Mouse (Mus musculus) hindbrain, embryonic 11.5 days (tissue): Measurements from ENCODE around the gene Elmo1. TPM values are rescaled to one million over a fixed set of nuclear protein-coding genes. Genes with fewer than 3 reads are reported as not detected.

ENCODE experiments used
- ATAC-seq: fragments of 200-750 bp; cut with Nextera tagmentation; 2 replicates; pipeline ENCODE4 v1.8.0; 2017; ENCODE audit warnings: mild to moderate bottlenecking, moderate TSS enrichment, moderate library complexity; ENCODE audit not compliant: low FRiP score
- DNase-seq: peaks from one replicate; pipeline ENCODE4 v3.0.0-alpha.2; 2015; ENCODE audit warnings: low spot score
- H3K27ac ChIP-seq: fragments of 300-500 bp; sonication (generic); 2 replicates; pipeline ENCODE4 v1.5.1; 2014; ENCODE audit warnings: mild to moderate bottlenecking, low read depth, low read length
- H3K27me3 ChIP-seq: fragments of 300-500 bp; sonication (generic); 2 replicates; pipeline ENCODE4 v1.6.1; 2014; ENCODE audit warnings: mild to moderate bottlenecking, low read length, moderate library complexity, mixed read lengths; ENCODE audit not compliant: control insufficient read depth, insufficient read depth
- H3K36me3 ChIP-seq: fragments of 300-500 bp; sonication (generic); 2 replicates; pipeline ENCODE4 v1.6.1; 2014; ENCODE audit warnings: mild to moderate bottlenecking, low read length, moderate library complexity, mixed read lengths; ENCODE audit not compliant: control insufficient read depth, insufficient read depth
- H3K4me1 ChIP-seq: fragments of 300-500 bp; sonication (generic); replicated peaks from 2 replicates; pipeline ENCODE4 v1.6.1; 2014; ENCODE audit warnings: low read length, mixed read lengths; ENCODE audit not compliant: control insufficient read depth, insufficient read depth
- H3K4me2 ChIP-seq: fragments of 300-500 bp; sonication (generic); replicated peaks from 2 replicates; pipeline ENCODE4 v1.6.1; 2014; ENCODE audit warnings: mild to moderate bottlenecking, low read depth, low read length
- H3K4me3 ChIP-seq: fragments of 300-500 bp; sonication (generic); 2 replicates; pipeline ENCODE4 v1.5.1; 2014; ENCODE audit warnings: low read depth, low read length
- H3K9ac ChIP-seq: fragments of 300-500 bp; sonication (generic); 2 replicates; pipeline ENCODE4 v1.6.1; 2014; ENCODE audit warnings: low read depth, low read length
- H3K9me3 ChIP-seq: fragments of 300-500 bp; sonication (generic); 2 replicates; pipeline ENCODE4 v1.6.1; 2016; ENCODE audit warnings: low read length; ENCODE audit not compliant: control insufficient read depth
- WGBS: fragments of 180-500 bp; shearing (Covaris S2); extraction: QIAGEN DNeasy Blood & Tissue Kit; methylation state at CpG from one replicate; pipeline ENCODE4 v1.1.7; 2014; 5-methylcytosine and 5-hydroxymethylcytosine counted together
- polyA plus RNA-seq: library from polyadenylated mRNA; unstranded; fragments of >200 nt; fragmentation: Nextera tagmentation; extraction: Ambion mirVana; gene quantifications from 2 replicates; pipeline ENCODE4 v1.2.1, GENCODE M21; 2014

Gene Elmo1
- polyA plus RNA-seq, 1 experiment from 2014 or later: 22.9 TPM

DNA sequence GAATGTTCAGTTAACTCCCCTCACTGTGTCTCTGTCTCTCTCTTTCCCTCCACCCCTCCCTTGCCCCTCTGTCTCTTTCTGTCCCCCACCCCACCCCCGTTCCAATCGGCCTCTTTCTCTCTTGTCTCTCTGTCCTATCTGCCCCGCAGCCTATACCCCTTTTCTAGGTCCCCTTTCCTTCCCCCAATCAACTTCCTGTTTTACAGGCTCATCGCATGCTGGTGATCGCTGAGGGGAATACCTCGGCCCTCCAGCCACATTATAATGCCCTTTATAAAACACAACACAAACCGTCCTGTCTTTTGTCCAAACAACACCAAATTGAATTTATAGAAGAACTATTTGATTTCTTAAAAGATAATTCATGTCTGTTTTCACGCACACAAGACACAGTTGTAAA, 40.7 kb upstream of the Elmo1 start:
- Histone ChIP-seq H3K27me3 (no peaks in the 10 kb centered on the region), H3K4me2 (no peak overlapping the region), H3K4me1 (no peaks in the 10 kb centered on the region), H3K4me3 (no peak overlapping the region), H3K27ac (no peak overlapping the region), H3K9ac (no peak overlapping the region), H3K36me3 (no peaks in the 10 kb centered on the region), H3K9me3 (no peaks in the 10 kb centered on the region)
- ATAC-seq (no peak), DNase-seq (no peak)
- WGBS: 70% methylated on average over 8 of the region's 8 CpGs

DNA sequence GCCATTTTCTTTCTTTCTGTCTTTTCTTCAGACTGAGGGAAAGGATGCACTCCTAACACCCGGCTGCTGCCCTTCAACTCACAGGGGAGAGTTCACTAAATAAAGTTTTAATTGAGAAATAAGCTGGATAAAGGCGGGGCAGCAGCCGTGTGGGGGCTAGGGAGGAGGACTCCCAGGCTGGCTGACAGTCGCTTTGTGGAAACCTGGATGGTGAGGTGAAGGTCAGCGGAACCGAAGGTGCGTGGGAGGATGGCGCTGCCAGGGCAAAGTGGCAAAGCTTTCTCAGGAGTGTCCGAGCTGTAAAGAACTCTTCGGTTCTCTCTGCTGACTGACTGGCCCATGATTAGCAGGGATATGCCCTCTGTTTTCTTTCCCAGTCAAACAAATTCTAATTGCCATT, 40.2 kb upstream of the Elmo1 start:
- no peak for ATAC-seq
- Histone ChIP-seq H3K9ac (no peak overlapping the region), H3K4me1 (no peaks in the 10 kb centered on the region), H3K36me3 (no peaks in the 10 kb centered on the region), H3K9me3 (no peaks in the 10 kb centered on the region), H3K27ac (no peak overlapping the region), H3K4me3 (no peak overlapping the region), H3K4me2 (no peak overlapping the region), H3K27me3 (no peaks in the 10 kb centered on the region)
- 89% methylated on average over 10 of the region's 10 CpGs for WGBS
- no peak for DNase-seq

DNA sequence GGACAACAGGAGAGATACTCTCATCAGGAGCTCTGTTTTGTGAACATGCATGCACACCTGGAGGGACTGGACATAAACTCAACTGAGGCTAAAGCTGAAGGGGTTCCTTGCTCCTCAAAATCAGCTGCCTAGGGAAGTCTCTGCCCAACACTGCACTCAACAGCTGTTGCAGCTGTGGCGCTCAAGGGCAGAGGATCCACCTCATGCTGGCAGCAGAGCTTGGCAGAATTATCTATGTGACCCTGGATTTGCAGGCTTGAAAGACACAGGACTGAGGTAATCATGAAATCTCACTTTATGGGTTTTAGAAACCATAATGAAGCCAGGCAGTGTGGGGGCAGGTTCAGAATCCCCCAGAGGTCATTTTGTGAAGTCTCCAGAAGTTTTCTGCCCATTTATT, 32.5 kb upstream of the Elmo1 start:
- DNase-seq (no peak), ATAC-seq (no peak)
- Histone ChIP-seq H3K36me3 (no peaks in the 10 kb centered on the region), H3K4me2 (no peak overlapping the region), H3K27me3 (no peaks in the 10 kb centered on the region), H3K4me1 (no peaks in the 10 kb centered on the region), H3K9ac (no peak overlapping the region), H3K4me3 (no peak overlapping the region), H3K27ac (no peak overlapping the region), H3K9me3 (no peaks in the 10 kb centered on the region)
- 92% methylated on average over 1 of the region's 1 CpGs for WGBS

DNA sequence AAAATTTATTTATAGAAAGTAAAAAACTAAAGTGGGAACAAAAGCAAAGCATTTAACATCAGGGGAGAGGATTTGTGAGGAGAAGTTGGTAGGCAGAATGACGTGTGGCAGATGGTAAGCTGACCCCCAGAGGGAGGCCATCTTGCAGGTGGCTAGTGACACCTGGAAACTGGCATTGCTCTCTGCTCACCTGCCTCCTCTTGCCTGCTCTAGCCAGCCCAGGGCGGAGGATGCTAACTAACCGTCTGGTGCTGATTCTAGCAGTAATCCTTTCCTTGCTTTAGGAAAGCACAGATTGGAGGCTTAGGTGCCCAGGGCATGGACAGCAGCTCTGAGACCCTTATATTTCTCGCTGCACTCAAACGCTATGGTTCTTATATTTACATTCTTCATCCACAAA, 29.4 kb upstream of the Elmo1 start:
- 81% methylated on average over 5 of the region's 5 CpGs for WGBS
- DNase-seq (no peak), ATAC-seq (no peak)
- no peaks in the 10 kb centered on the region for H3K9me3 ChIP-seq
- no peaks in the 10 kb centered on the region for H3K4me1 ChIP-seq
- H3K27me3 ChIP-seq: no peaks in the 10 kb centered on the region
- H3K9ac ChIP-seq: no peak overlapping the region
- H3K36me3 ChIP-seq: no peaks in the 10 kb centered on the region
- H3K27ac ChIP-seq: no peak overlapping the region
- no peak overlapping the region for H3K4me3 ChIP-seq
- H3K4me2 ChIP-seq: no peak overlapping the region

DNA sequence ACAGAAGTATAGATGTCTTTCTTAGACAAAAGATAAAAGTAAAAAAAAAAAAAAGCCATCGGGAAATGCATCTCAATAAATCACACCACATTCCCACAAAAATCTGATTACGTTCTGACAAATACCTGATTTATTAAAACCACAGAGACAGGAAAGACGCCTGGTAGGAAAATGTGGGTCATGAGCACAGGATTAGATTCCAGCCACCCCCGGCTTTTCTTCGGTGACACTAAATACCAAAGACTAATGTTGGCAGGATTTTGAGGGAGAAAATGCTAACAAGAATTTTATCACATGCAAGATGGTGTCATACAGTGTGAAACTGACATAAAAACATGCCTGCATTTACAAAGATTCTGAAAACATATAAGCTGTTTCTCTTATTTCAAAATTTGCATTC, 27.1 kb upstream of the Elmo1 start:
- 82% methylated on average over 5 of the region's 5 CpGs for WGBS
- no peak for ATAC-seq
- H3K9ac ChIP-seq: no peak overlapping the region

DNA sequence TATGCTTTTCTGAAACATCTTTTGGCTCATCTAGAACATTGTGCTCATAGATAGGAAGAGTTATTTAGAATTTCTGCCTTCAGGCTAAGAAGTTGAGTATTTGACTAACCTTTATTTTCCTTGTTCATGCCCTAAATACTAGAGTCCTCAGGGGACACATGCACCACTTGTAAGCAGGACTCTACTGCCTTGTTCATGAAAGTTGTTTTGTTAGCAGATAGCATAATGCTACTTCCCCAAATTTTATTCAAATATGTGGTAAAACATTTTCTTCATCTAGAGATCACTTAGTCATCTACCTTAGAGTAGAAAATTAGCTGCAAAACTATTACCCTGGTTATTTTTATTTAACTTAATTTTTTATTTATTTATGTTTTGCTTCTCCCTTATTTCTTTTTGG, 18.4 kb upstream of the Elmo1 start:
- DNase-seq (no peak), ATAC-seq (no peak)
- H3K4me2 ChIP-seq: no peak overlapping the region
- H3K9me3 ChIP-seq: no peaks in the 10 kb centered on the region
- no peak overlapping the region for H3K27ac ChIP-seq
- no peak overlapping the region for H3K9ac ChIP-seq
- H3K4me1 ChIP-seq: no peaks in the 10 kb centered on the region
- H3K4me3 ChIP-seq: no peak overlapping the region
- no peaks in the 10 kb centered on the region for H3K36me3 ChIP-seq
- H3K27me3 ChIP-seq: no peaks in the 10 kb centered on the region

More for the DNA sequence above, 27.1 kb upstream of the Elmo1 start:
- H3K4me3 ChIP-seq: no peak overlapping the region
- no peaks in the 10 kb centered on the region for H3K27me3 ChIP-seq
- no peaks in the 10 kb centered on the region for H3K9me3 ChIP-seq
- H3K4me2 ChIP-seq: no peak overlapping the region
- no peaks in the 10 kb centered on the region for H3K4me1 ChIP-seq
- H3K27ac ChIP-seq: no peak overlapping the region
- no peak for DNase-seq
- no peaks in the 10 kb centered on the region for H3K36me3 ChIP-seq

DNA sequence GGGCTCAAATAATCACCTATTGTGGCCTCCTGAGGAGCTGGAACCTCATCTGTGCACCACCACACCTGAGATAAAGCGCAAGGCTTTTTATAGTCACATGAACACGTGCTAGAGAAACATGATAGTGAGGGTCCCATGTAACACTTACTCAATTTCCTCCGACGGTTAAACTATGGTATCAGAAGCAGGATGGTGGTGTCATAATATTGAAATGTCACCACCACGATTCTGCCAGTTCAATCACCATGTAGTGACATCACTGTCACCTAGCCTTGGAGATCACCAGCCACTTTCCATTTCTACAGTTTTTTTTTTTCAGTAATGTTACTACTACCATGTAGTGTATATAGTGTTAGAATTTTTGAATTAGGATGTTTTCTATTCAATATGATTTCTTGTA, 17.4 kb upstream of the Elmo1 start:
- Histone ChIP-seq H3K9ac (no peak overlapping the region), H3K4me2 (no peak overlapping the region), H3K36me3 (no peaks in the 10 kb centered on the region), H3K27ac (no peak overlapping the region), H3K4me3 (no peak overlapping the region), H3K4me1 (no peaks in the 10 kb centered on the region), H3K9me3 (no peaks in the 10 kb centered on the region), H3K27me3 (no peaks in the 10 kb centered on the region)
- DNase-seq: no peak
- WGBS: 93% methylated on average over 5 of the region's 5 CpGs
- no peak for ATAC-seq

DNA sequence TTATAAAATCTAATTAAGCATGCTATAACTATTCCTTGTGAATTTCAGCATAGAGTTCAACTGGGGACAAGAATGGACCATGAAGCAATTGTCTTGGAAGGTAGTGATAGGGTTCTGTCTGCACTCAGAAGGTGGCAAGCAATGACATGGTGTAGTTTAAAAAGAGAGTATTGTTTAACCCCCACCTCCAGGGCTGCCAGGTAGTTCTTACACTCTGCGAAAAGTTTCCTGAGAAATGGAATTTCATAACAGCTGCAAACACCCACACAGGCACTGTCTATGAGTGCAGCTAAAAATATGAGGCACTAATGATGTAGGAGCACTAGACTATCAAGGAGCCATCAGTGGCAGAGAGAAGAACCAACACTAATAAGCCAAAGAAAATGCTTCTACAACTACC, 13.9 kb upstream of the Elmo1 start:
- no peak overlapping the region for H3K4me2 ChIP-seq
- H3K36me3 ChIP-seq: no peaks in the 10 kb centered on the region
- H3K27ac ChIP-seq: no peak overlapping the region
- ATAC-seq: no peak
- no peaks in the 10 kb centered on the region for H3K27me3 ChIP-seq
- DNase-seq: no peak
- no peaks in the 10 kb centered on the region for H3K9me3 ChIP-seq
- no peak overlapping the region for H3K9ac ChIP-seq
- WGBS: 97% methylated on average over 1 of the region's 1 CpGs
- no peak overlapping the region for H3K4me3 ChIP-seq
- no peaks in the 10 kb centered on the region for H3K4me1 ChIP-seq

DNA sequence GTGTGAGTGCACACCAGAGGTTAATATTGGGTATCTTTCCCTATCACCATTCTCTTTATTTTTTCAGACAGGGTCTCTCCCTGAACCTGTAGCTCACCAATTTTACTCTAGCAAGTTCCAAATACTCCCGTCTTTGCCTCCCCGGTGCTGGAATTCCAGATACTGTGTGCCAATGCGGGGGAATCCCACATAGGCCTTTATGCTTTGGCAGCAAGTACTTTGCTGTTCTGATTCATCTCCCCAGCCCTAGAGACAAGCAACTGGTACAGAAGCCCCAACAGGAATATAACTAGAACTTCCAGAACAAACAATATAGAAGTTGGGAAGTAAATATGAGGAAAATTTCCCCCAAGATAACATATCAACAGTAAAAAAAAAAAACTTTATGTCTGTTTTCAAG, 13.2 kb upstream of the Elmo1 start:
- no peak for DNase-seq
- Histone ChIP-seq H3K4me2 (no peak overlapping the region), H3K36me3 (no peaks in the 10 kb centered on the region), H3K27ac (no peak overlapping the region), H3K9me3 (no peaks in the 10 kb centered on the region), H3K4me1 (no peaks in the 10 kb centered on the region), H3K9ac (no peak overlapping the region), H3K27me3 (no peaks in the 10 kb centered on the region), H3K4me3 (no peak overlapping the region)
- ATAC-seq: no peak
- 97% methylated on average over 3 of the region's 3 CpGs for WGBS
